Mouse (Mus musculus) heart, embryonic 14.5 days (tissue): Measurements from ENCODE around the gene Psmc3. TPM values are rescaled to one million over a fixed set of nuclear protein-coding genes. Genes with fewer than 3 reads are reported as not detected.

Source experiments
- ATAC-seq: fragments of 200-750 bp; cut with Nextera tagmentation; 2 replicates; pipeline ENCODE4 v1.8.0; 2017; ENCODE audit warnings: low read depth, moderate TSS enrichment; ENCODE audit not compliant: insufficient number of reproducible peaks, insufficient read depth, low FRiP score
- H3K27ac ChIP-seq, 2 experiments: fragments of 200-500 bp in 1 of 2; fragments of 300-500 bp in 1 of 2; sonication (generic) in 1 of 2; replicated peaks in 1 of 2; 2 replicates each; pipeline ENCODE4 v1.5.1; 2012 to 2014; ENCODE audit warnings: low read depth in 2 of 2, low read length in 2 of 2, control low read depth in 1 of 2, mild to moderate bottlenecking in 1 of 2, mixed read lengths in 1 of 2; ENCODE audit not compliant: control insufficient read depth in 1 of 2, insufficient read depth in 1 of 2
- H3K27me3 ChIP-seq: fragments of 300-500 bp; sonication (generic); 2 replicates; pipeline ENCODE4 v1.6.1; 2014; ENCODE audit warnings: mild to moderate bottlenecking, low read length, control low read depth; ENCODE audit not compliant: control insufficient read depth, insufficient read depth
- H3K36me3 ChIP-seq: fragments of 300-500 bp; sonication (generic); 2 replicates; pipeline ENCODE4 v1.6.1; 2014; ENCODE audit warnings: mild to moderate bottlenecking, control low read depth, low read length, mixed read lengths; ENCODE audit not compliant: control insufficient read depth, insufficient read depth
- H3K4me1 ChIP-seq, 2 experiments: fragments of 200-500 bp in 1 of 2; fragments of 300-500 bp in 1 of 2; sonication (generic) in 1 of 2; 2 replicates each; pipeline ENCODE4 v1.6.1; 2012 to 2014; ENCODE audit warnings: low read length in 2 of 2, control low read depth in 1 of 2, mixed read lengths in 1 of 2; ENCODE audit not compliant: control insufficient read depth in 2 of 2, insufficient read depth in 2 of 2
- H3K4me2 ChIP-seq: fragments of 300-500 bp; sonication (generic); 2 replicates; pipeline ENCODE4 v1.6.1; 2014; ENCODE audit warnings: mild to moderate bottlenecking, low read length
- H3K4me3 ChIP-seq, 2 experiments: fragments of 200-500 bp in 1 of 2; fragments of 300-500 bp in 1 of 2; sonication (generic) in 1 of 2; 2 replicates each; pipeline ENCODE4 v1.5.1; 2012 to 2014; ENCODE audit warnings: low read length in 2 of 2, mild to moderate bottlenecking in 2 of 2, control low read depth in 1 of 2, low read depth in 1 of 2, moderate library complexity in 1 of 2; ENCODE audit not compliant: control insufficient read depth in 1 of 2, insufficient read depth in 1 of 2
- H3K9ac ChIP-seq: fragments of 300-500 bp; sonication (generic); 2 replicates; pipeline ENCODE4 v1.6.1; 2014; ENCODE audit warnings: mild to moderate bottlenecking, low read length
- H3K9me3 ChIP-seq: fragments of 300-500 bp; sonication (generic); 2 replicates; pipeline ENCODE4 v1.6.1; 2016; ENCODE audit warnings: low read length, control low read depth; ENCODE audit not compliant: control insufficient read depth
- WGBS: fragments of 180-500 bp; shearing (Covaris S2); extraction: QIAGEN DNeasy Blood & Tissue Kit; methylation state at CpG from one replicate; pipeline ENCODE4 v1.1.7; 2014; 5-methylcytosine and 5-hydroxymethylcytosine counted together
- polyA plus RNA-seq: library from polyadenylated mRNA; unstranded; fragments of >200 nt; fragmentation: Nextera tagmentation; extraction: Ambion mirVana; gene quantifications from 2 replicates; pipeline ENCODE4 v1.2.1, GENCODE M21; 2014

Gene Psmc3
- polyA plus RNA-seq, 1 experiment from 2014 or later = 293 TPM

DNA sequence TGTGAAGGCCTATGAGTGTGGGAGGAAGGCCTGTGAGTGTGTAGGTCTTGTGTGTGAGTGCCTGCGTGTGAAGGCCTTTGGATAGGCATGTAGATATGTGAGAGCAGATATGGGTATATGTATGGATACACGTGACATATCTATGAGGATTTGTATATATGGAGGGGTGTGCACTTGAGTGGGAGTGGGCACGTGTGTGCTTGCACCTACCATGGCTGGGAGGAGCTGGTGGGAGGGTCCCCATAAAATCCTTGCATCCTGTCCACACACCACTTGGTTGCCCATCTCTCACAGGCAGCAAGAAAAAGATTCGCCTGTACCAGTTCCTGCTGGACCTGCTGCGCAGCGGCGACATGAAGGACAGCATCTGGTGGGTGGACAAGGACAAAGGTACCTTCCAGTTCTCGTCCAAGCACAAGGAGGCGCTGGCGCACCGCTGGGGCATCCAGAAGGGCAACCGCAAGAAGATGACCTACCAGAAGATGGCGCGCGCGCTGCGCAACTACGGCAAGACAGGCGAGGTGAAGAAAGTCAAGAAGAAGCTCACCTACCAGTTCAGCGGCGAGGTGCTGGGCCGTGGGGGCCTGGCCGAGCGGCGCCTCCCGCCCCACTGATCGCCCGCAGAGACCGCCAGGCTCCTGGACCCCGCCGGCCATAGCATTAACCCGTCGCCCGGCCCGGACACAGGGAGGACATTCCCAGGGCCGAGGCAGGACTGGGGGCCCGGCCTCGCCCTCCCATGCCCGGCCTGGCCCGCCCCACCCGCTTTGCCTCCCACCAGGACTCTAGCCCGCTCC lies 61.2 kb downstream of the Psmc3 start:
- H3K4me2 ChIP-seq = peak overlapping the region; percentile 94
- H3K36me3 ChIP-seq = peaks cover 11% of the 10 kb centered on the region
- peak overlapping the region; percentile 78 for H3K9ac ChIP-seq
- H3K4me1 ChIP-seq = peaks cover 28 to 38% of the 10 kb centered on the region in 2 experiments
- no peaks in the 10 kb centered on the region for H3K9me3 ChIP-seq
- WGBS = 9% methylated on average over 40 of the region's 42 CpGs
- 0 out of 2 replicates have a peak, but pooled peaks have one; percentile 10 for ATAC-seq
- peak overlapping the region in 1 of 2 experiments; percentile 65; a peak in 2 of 4 replicates for H3K27ac ChIP-seq
- no peaks in the 10 kb centered on the region for H3K27me3 ChIP-seq
- peak overlapping the region; percentile 38 to 45 for H3K4me3 ChIP-seq

GRCm38 (mm10) chr2:91115578-91115970 lies 61.8 kb downstream of the Psmc3 start:
- Histone ChIP-seq H3K9me3 (no peaks in the 10 kb centered on the region), H3K9ac (peak overlapping the region; percentile 78), H3K4me2 (peak overlapping the region; percentile 94), H3K4me3 (peak overlapping the region; percentile 38 to 45), H3K27ac (peak overlapping the region in 1 of 2 experiments; percentile 65; a peak in 2 of 4 replicates), H3K36me3 (peaks cover 17% of the 10 kb centered on the region), H3K4me1 (peaks cover 28 to 38% of the 10 kb centered on the region in 2 experiments), H3K27me3 (no peaks in the 10 kb centered on the region)
- ATAC-seq = no peak
- 22% methylated on average over 12 of the region's 12 CpGs for WGBS

Other genes with a start within 250 kb of the Psmc3 start
- 277 and 286 TPM in 2 replicates for gene Mtch2, start 206.9 kb upstream of the Psmc3 start, polyA plus RNA-seq
- 19.4 and 22.2 TPM in 2 replicates for gene C1qtnf4, start 168.1 kb upstream of the Psmc3 start, polyA plus RNA-seq
- 20.6 and 24.8 TPM in 2 replicates for gene Kbtbd4, start 149.3 kb upstream of the Psmc3 start, polyA plus RNA-seq
- 410 and 423 TPM in 2 replicates for gene Ndufs3, start 149.2 kb upstream of the Psmc3 start, polyA plus RNA-seq
- 76.6 and 79.1 TPM in 2 replicates for gene Celf1, start 113.6 kb upstream of the Psmc3 start, polyA plus RNA-seq
- 29.8 and 31.0 TPM in 2 replicates for gene Rapsn, start 18.4 kb upstream of the Psmc3 start, polyA plus RNA-seq
- gene Slc39a13, start 16.4 kb downstream of the Psmc3 start, polyA plus RNA-seq = 50.6 and 52.0 TPM in 2 replicates
- gene Spi1, start 28.4 kb downstream of the Psmc3 start, polyA plus RNA-seq = 4.8 and 5.1 TPM in 2 replicates
- gene Mybpc3, start 64.1 kb downstream of the Psmc3 start, polyA plus RNA-seq = 789 and 806 TPM in 2 replicates
- gene Madd, start 129.8 kb downstream of the Psmc3 start, polyA plus RNA-seq = 5.2 and 5.3 TPM in 2 replicates
- 2.2 and 2.6 TPM in 2 replicates for gene Nr1h3, start 148.8 kb downstream of the Psmc3 start, polyA plus RNA-seq
- 21.9 and 22.7 TPM in 2 replicates for gene Acp2, start 148.9 kb downstream of the Psmc3 start, polyA plus RNA-seq
- gene Ddb2, start 183.0 kb downstream of the Psmc3 start, polyA plus RNA-seq = 7.0 and 8.3 TPM in 2 replicates
- gene Pacsin3, start 201.9 kb downstream of the Psmc3 start, polyA plus RNA-seq = 38.2 and 39.6 TPM in 2 replicates
- 59.2 and 65.8 TPM in 2 replicates for gene Arfgap2, start 211.0 kb downstream of the Psmc3 start, polyA plus RNA-seq